ENCODE assay signal across 9 mouse cellular contexts in genomic region chr17:64363694-64364093, GRCm38 (mm10). TPM values are rescaled to one million over a fixed set of nuclear protein-coding genes. Genes with fewer than 3 reads are reported as not detected.
DNase-seq lines count a peak whose midpoint lies in the region; ATAC-seq and TF ChIP-seq lines count a peak whose summit lies in the region.
"Had no signal": no experiment of that assay in that cellular context is flagged by ENCODE, and none has a peak within 500 bp of the region (broad histone marks: within the 10 kb centered on the region; RNA-seq: fewer than 3 reads in every experiment).

No protein-coding gene starts in this region.

- H3K4me2 ChIP-seq in lung, embryonic 14.5 days = no peak overlapping the region
- H3K4me2 ChIP-seq in neural tube, embryonic 15.5 days = no peak overlapping the region
- H3K4me2 ChIP-seq in intestine, embryonic 15.5 days (replicated peaks) = no peak overlapping the region
- H3K4me2 ChIP-seq: embryonic facial prominence, embryonic 15.5 days had no signal

- no peaks in the 10 kb centered on the region for H3K36me3 ChIP-seq in lung, embryonic 14.5 days (ENCODE audit: insufficient read depth)
- no peaks in the 10 kb centered on the region for H3K36me3 ChIP-seq in neural tube, embryonic 15.5 days
- no peaks in the 10 kb centered on the region for H3K36me3 ChIP-seq in intestine, embryonic 15.5 days
- H3K36me3 ChIP-seq: embryonic facial prominence, embryonic 15.5 days had no signal

- no peak overlapping the region for H3K27ac ChIP-seq in lung, embryonic 14.5 days (ENCODE audit: low read depth)
- H3K27ac ChIP-seq in neural tube, embryonic 15.5 days (replicated peaks) = no peak overlapping the region
- H3K27ac ChIP-seq in intestine, embryonic 15.5 days = no peak overlapping the region
- H3K27ac ChIP-seq: embryonic facial prominence, embryonic 15.5 days had no signal

- H3K9ac ChIP-seq in lung, embryonic 14.5 days = no peak overlapping the region
- H3K9ac ChIP-seq in neural tube, embryonic 15.5 days (replicated peaks) = no peak overlapping the region
- H3K9ac ChIP-seq in intestine, embryonic 15.5 days = no peak overlapping the region
- H3K9ac ChIP-seq: embryonic facial prominence, embryonic 15.5 days had no signal

- 0 out of 2 replicates have a peak, but pooled peaks have one; percentile 73 for ATAC-seq in lung, embryonic 14.5 days (ENCODE audit: insufficient read depth)
- no peak for ATAC-seq in neural tube, embryonic 15.5 days (ENCODE audit: low FRiP score)
- ATAC-seq in intestine, embryonic 15.5 days = no peak

- no peak for TF ChIP-seq CTCF in lung, embryonic 14.5 days (IDR thresholded peaks at IDR 0.05; ENCODE audit: low read depth)

- WGBS in lung, embryonic 14.5 days = 61% methylated on average over 1 of the region's 1 CpGs
- WGBS in neural tube, embryonic 15.5 days = 89% methylated on average over 1 of the region's 1 CpGs
- WGBS in intestine, embryonic 15.5 days = 62% methylated on average over 1 of the region's 1 CpGs

- no peaks in the 10 kb centered on the region for H3K27me3 ChIP-seq in lung, embryonic 14.5 days (ENCODE audit: insufficient read depth, low read length)
- H3K27me3 ChIP-seq in neural tube, embryonic 15.5 days (replicated peaks) = no peaks in the 10 kb centered on the region
- no peaks in the 10 kb centered on the region for H3K27me3 ChIP-seq in intestine, embryonic 15.5 days (replicated peaks)
- H3K27me3 ChIP-seq: embryonic facial prominence, embryonic 15.5 days had no signal

- intact Hi-C loops in left cerebral cortex, postnatal 4 days (cut with DNase I) = no loop called here

- no peaks in the 10 kb centered on the region for H3K9me3 ChIP-seq in lung, embryonic 14.5 days (ENCODE audit: low read depth, low read length)
- no peaks in the 10 kb centered on the region for H3K9me3 ChIP-seq in neural tube, embryonic 15.5 days (replicated peaks)
- H3K9me3 ChIP-seq in intestine, embryonic 15.5 days = no peaks in the 10 kb centered on the region
- H3K9me3 ChIP-seq: embryonic facial prominence, embryonic 15.5 days had no signal

- no peak overlapping the region for H3K4me3 ChIP-seq in lung, embryonic 14.5 days (ENCODE audit: low read depth, low read length)
- H3K4me3 ChIP-seq in neural tube, embryonic 15.5 days (replicated peaks) = no peak overlapping the region
- H3K4me3 ChIP-seq in intestine, embryonic 15.5 days (replicated peaks) = no peak overlapping the region
- H3K4me3 ChIP-seq: embryonic facial prominence, embryonic 15.5 days had no signal

- H3K4me1 ChIP-seq in lung, embryonic 14.5 days (ENCODE audit: insufficient read depth) = no peaks in the 10 kb centered on the region
- no peaks in the 10 kb centered on the region for H3K4me1 ChIP-seq in neural tube, embryonic 15.5 days
- no peaks in the 10 kb centered on the region for H3K4me1 ChIP-seq in intestine, embryonic 15.5 days (replicated peaks)
- H3K4me1 ChIP-seq: embryonic facial prominence, embryonic 15.5 days had no signal

- peak; percentile 42 for DNase-seq in left cerebral cortex, postnatal 4 days
- DNase-seq in left cerebral cortex, adult 8-10 months (ENCODE audit: low spot score in 2 of 2) = no peak
- DNase-seq in adrenal gland, postnatal 25 days = peak; percentile 30
- peak; percentile 57 for DNase-seq in gastrocnemius, adult 18-20 months (ENCODE audit: low spot score)
- DNase-seq in lung, embryonic 14.5 days = peak; percentile 86
- DNase-seq in kidney, postnatal 10 days = no peak

RNA-seq across cellular contexts. Expression of gene Pja2, which starts 32.0 kb away (rescaled TPM):
- total RNA-seq in left cerebral cortex, postnatal 4 days (2021) = 100 to 1,000 TPM; 296 to 298 TPM
- total RNA-seq in left cerebral cortex, adult 8-10 months (2022) = 100 to 1,000 TPM; 407 to 469 (median 441) TPM
- 68.3 and 81.4 TPM in 2 replicates for total RNA-seq in adrenal gland, postnatal 25 days (2021)
- 100 to 1,000 TPM; 102 to 118 TPM for total RNA-seq in gastrocnemius, adult 18-20 months (2021)
- 68.4 and 68.5 TPM in 2 replicates for polyA plus RNA-seq in lung, embryonic 14.5 days (2014; fragmentation: Nextera tagmentation; extraction: Ambion mirVana)
- polyA plus RNA-seq in neural tube, embryonic 15.5 days (2015; fragmentation: Nextera tagmentation; extraction: Ambion mirVana) = 190 and 208 TPM in 2 replicates
- polyA plus RNA-seq in intestine, embryonic 15.5 days (2015; fragmentation: Nextera tagmentation; extraction: Ambion mirVana) = 54.3 and 58.6 TPM in 2 replicates

Comparison
In these comparisons a context has a peak if more than half of its experiments do, and no peak if none do; other contexts are left out.
1. DNase-seq: peak in left cerebral cortex, postnatal 4 days (single experiment), adrenal gland, postnatal 25 days (single experiment), gastrocnemius, adult 18-20 months (single experiment) and lung, embryonic 14.5 days (single experiment); none in left cerebral cortex, adult 8-10 months (0 of 2) and kidney, postnatal 10 days (single experiment).